Mouse (Mus musculus): ENCODE results near the gene Pcyox1.

Pcyox1 gene

GRCm38 (mm10) chr6:86366125-86366852 is 30.7 kb downstream of the Pcyox1 start:
- peak; percentile 49 for DNase-seq (ENCODE audit: low read depth, low spot score)

- peak; percentile 98 for DNase-seq (ENCODE audit: low read depth, low spot score)
These were observed 31.4 kb downstream of the Pcyox1 start, which contains the start of gene Fam136a for GRCm38 (mm10) chr6:86365371-86366124. TSS of gene Fam136a (plus strand) at chr6:86365646.

GRCm38 (mm10) chr6:86364442-86365141 is 32.4 kb downstream of the Pcyox1 start:
- DNase-seq (ENCODE audit: low read depth, low spot score), result peak; percentile 90

- DNase-seq (ENCODE audit: low read depth, low spot score), result peak; percentile 50
These were observed 35.6 kb downstream of the Pcyox1 start for GRCm38 (mm10) chr6:86361373-86361772.

- no peak for DNase-seq (ENCODE audit: low read depth, low spot score)
These were observed 36.3 kb downstream of the Pcyox1 start for GRCm38 (mm10) chr6:86360691-86361090.

- DNase-seq (ENCODE audit: low read depth, low spot score), result no peak
These were observed 40.0 kb downstream of the Pcyox1 start for GRCm38 (mm10) chr6:86356956-86357355.

GRCm38 (mm10) chr6:86354948-86355347 is 42.0 kb downstream of the Pcyox1 start:
- no peak for DNase-seq (ENCODE audit: low read depth, low spot score)

GRCm38 (mm10) chr6:86349257-86349656 is 47.7 kb downstream of the Pcyox1 start:
- DNase-seq (ENCODE audit: low read depth, low spot score), result no peak

- DNase-seq (ENCODE audit: low read depth, low spot score), result no peak
These were observed 50.9 kb downstream of the Pcyox1 start for GRCm38 (mm10) chr6:86346063-86346462.

GRCm38 (mm10) chr6:86343656-86344055 is 53.3 kb downstream of the Pcyox1 start:
- DNase-seq (ENCODE audit: low read depth, low spot score), result peak; percentile 76

GRCm38 (mm10) chr6:86336340-86336739 is 60.6 kb downstream of the Pcyox1 start:
- peak; percentile 74 for DNase-seq (ENCODE audit: low read depth, low spot score)
